Mouse (Mus musculus) kidney, adult 2 months (tissue): ENCODE data around the gene Galns.

Experiments
- CTCF ChIP-seq: fragments of 200-500 bp; conservative IDR thresholded peaks from 2 replicates; pipeline ENCODE4 v1.5.1; 2011; ENCODE audit warnings: low read depth, mild to moderate bottlenecking, control low read depth, low read length, moderate library complexity, mixed read lengths; ENCODE audit not compliant: insufficient read depth, insufficient read length
- POLR2A ChIP-seq: fragments of 200-500 bp; IDR thresholded peaks from one replicate; pipeline ENCODE4 v1.6.1; 2011; ENCODE audit warnings: low read depth, low read length, control low read depth

- TF ChIP-seq CTCF (no peak), POLR2A (no peak)
Observed at GRCm38 (mm10) chr8:122640825-122641224, 29.6 kb upstream of the Galns start.
